Mouse (Mus musculus): ENCODE measurements around the gene Hoxc10. TPM values are rescaled to one million over a fixed set of nuclear protein-coding genes. Genes with fewer than 3 reads are reported as not detected.

Hoxc10 gene
- polyA plus RNA-seq, 1 experiment from 2014 or later = 0.25 TPM

DNA sequence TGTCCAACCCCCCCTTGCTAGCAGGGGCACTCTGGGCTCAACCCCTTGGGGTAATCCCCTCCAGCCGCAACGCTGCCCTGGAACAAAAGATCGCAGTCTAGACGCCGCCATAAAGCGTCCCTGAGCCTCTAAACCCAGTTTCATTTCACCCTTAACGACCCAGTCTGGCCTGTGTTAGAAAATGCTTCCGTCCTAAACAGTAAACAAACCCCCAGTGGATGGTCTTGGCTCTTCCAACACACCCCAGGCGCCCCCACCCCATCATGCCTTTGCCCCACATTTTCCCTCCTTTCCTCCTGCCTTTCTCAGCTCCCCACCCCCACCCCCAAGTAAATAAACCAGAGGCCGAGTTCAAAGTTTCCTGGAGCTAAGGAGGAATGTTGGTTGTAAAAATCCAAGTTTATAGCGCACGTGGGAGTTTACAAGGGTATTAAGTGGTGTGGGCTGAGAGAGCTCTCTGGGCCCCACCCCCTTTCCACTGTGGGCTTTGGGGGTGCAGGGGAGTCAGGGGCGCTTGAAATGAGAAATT is 6.9 kb upstream of the Hoxc10 start:
- peaks cover 96% of the 10 kb centered on the region for H3K27me3 ChIP-seq (replicated peaks; ENCODE audit: control insufficient read depth, insufficient read depth, low read length)
- peak overlapping the region; percentile 8 for H3K4me3 ChIP-seq (ENCODE audit: low read depth, low read length)
- 1% methylated on average over 13 of the region's 13 CpGs for WGBS
- no peak for TF ChIP-seq CTCF (IDR thresholded peaks at IDR 0.05; ENCODE audit: low read depth)
- no peaks in the 10 kb centered on the region for H3K36me3 ChIP-seq (ENCODE audit: control insufficient read depth, insufficient read depth)
- no peaks in the 10 kb centered on the region for H3K4me1 ChIP-seq (replicated peaks; ENCODE audit: control insufficient read depth, insufficient read depth, low read length)
- H3K9ac ChIP-seq (ENCODE audit: low read depth, low read length) = no peak overlapping the region
- H3K27ac ChIP-seq (ENCODE audit: low read depth, low read length) = no peak overlapping the region
- peak overlapping the region; percentile 46; the same call in 1 of the 2 replicates for H3K4me2 ChIP-seq (replicated peaks; ENCODE audit: low read depth)
- ATAC-seq = peak; percentile 63; the same call in 1 of the 2 replicates
- no peaks in the 10 kb centered on the region for H3K9me3 ChIP-seq (ENCODE audit: control insufficient read depth)

DNA sequence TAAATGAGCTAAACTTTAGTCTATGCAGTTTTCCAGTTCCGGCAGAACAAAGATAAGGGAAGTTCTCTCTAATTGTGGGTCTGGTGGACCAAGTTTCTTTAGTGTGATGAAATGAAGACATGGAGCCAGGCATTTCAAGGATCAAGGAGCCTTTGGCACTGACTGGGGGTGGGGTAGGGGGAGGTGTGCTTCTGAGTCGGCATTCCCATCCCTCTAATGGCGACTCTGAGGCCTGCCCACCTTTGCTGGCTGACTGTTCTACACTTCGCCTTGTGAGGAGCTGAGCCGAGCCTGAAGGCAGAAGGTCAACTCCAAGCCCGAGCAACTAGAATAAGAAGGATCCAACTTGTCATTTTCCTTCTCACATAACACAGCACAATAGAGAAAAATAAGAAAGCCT is 4.9 kb upstream of the Hoxc10 start:
- 5% methylated on average over 6 of the region's 6 CpGs for WGBS

DNA sequence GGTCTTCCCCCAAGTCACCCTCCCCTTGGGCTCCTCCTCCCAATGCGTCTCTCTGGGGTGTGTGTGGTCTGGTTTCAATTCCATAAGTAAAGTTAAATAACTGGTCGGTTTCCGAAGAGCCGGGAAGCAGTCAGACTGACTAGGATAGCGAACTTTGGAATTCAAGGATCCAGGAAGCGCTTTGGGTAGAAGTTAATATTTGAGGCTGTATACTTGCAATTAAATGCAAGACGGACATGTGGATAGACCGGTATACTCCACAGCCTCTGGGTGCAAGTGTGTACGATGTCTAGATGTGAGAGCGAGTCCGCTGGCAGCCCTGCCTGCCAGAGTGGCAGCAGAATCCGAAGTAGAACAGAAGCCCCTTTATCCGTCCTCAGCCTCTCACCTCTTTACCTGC is 4.1 kb upstream of the Hoxc10 start:
- no peak for ATAC-seq
- Histone ChIP-seq H3K27me3 (replicated peaks; ENCODE audit: control insufficient read depth, insufficient read depth, low read length) (peaks cover 96% of the 10 kb centered on the region), H3K4me2 (replicated peaks; ENCODE audit: low read depth) (no peak overlapping the region), H3K36me3 (ENCODE audit: control insufficient read depth, insufficient read depth) (no peaks in the 10 kb centered on the region), H3K27ac (ENCODE audit: low read depth, low read length) (no peak overlapping the region), H3K9me3 (ENCODE audit: control insufficient read depth) (no peaks in the 10 kb centered on the region), H3K4me3 (ENCODE audit: low read depth, low read length) (peak overlapping the region; percentile 1; the same call in 1 of the 2 replicates), H3K9ac (ENCODE audit: low read depth, low read length) (no peak overlapping the region), H3K4me1 (replicated peaks; ENCODE audit: control insufficient read depth, insufficient read depth, low read length) (no peaks in the 10 kb centered on the region)
- WGBS = 4% methylated on average over 13 of the region's 13 CpGs
- no peak for TF ChIP-seq CTCF (IDR thresholded peaks at IDR 0.05; ENCODE audit: low read depth)

More for the DNA sequence above, 4.9 kb upstream of the Hoxc10 start:
- no peak overlapping the region for H3K4me3 ChIP-seq (ENCODE audit: low read depth, low read length)
- H3K4me2 ChIP-seq (replicated peaks; ENCODE audit: low read depth) = no peak overlapping the region
- TF ChIP-seq CTCF (IDR thresholded peaks at IDR 0.05; ENCODE audit: low read depth) = no peak
- no peaks in the 10 kb centered on the region for H3K36me3 ChIP-seq (ENCODE audit: control insufficient read depth, insufficient read depth)
- no peaks in the 10 kb centered on the region for H3K9me3 ChIP-seq (ENCODE audit: control insufficient read depth)
- no peak overlapping the region for H3K27ac ChIP-seq (ENCODE audit: low read depth, low read length)
- peaks cover 96% of the 10 kb centered on the region for H3K27me3 ChIP-seq (replicated peaks; ENCODE audit: control insufficient read depth, insufficient read depth, low read length)
- H3K4me1 ChIP-seq (replicated peaks; ENCODE audit: control insufficient read depth, insufficient read depth, low read length) = no peaks in the 10 kb centered on the region
- no peak for ATAC-seq
- no peak overlapping the region for H3K9ac ChIP-seq (ENCODE audit: low read depth, low read length)

DNA sequence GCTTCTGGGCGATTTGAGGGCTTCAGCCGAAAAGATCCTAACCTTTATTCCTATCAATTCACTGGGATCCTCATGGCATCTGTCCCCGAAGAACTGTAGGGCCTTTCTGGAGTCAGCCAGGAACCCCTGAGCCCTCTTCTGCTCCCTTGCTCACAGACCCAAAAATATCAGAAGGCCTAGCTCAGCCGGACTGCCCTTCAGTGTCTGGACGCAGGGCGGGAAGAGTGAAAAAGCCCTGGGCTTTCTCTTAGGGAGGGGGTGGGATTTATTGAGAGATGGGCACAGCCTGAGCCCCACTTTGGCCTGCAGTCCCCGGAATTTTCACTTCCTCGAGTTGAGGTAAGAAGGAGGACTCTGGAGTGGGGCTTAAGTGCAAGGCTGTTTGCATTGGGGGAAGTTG is 3.3 kb upstream of the Hoxc10 start:
- Histone ChIP-seq H3K27me3 (replicated peaks; ENCODE audit: control insufficient read depth, insufficient read depth, low read length) (peaks cover 95% of the 10 kb centered on the region), H3K4me1 (replicated peaks; ENCODE audit: control insufficient read depth, insufficient read depth, low read length) (no peaks in the 10 kb centered on the region), H3K9me3 (ENCODE audit: control insufficient read depth) (no peaks in the 10 kb centered on the region), H3K36me3 (ENCODE audit: control insufficient read depth, insufficient read depth) (no peaks in the 10 kb centered on the region), H3K9ac (ENCODE audit: low read depth, low read length) (no peak overlapping the region), H3K4me2 (replicated peaks; ENCODE audit: low read depth) (peak overlapping the region; percentile 41; the same call in 1 of the 2 replicates), H3K27ac (ENCODE audit: low read depth, low read length) (no peak overlapping the region), H3K4me3 (ENCODE audit: low read depth, low read length) (no peak overlapping the region)
- no peak for TF ChIP-seq CTCF (IDR thresholded peaks at IDR 0.05; ENCODE audit: low read depth)
- no peak for ATAC-seq
- WGBS = 5% methylated on average over 8 of the region's 8 CpGs

DNA sequence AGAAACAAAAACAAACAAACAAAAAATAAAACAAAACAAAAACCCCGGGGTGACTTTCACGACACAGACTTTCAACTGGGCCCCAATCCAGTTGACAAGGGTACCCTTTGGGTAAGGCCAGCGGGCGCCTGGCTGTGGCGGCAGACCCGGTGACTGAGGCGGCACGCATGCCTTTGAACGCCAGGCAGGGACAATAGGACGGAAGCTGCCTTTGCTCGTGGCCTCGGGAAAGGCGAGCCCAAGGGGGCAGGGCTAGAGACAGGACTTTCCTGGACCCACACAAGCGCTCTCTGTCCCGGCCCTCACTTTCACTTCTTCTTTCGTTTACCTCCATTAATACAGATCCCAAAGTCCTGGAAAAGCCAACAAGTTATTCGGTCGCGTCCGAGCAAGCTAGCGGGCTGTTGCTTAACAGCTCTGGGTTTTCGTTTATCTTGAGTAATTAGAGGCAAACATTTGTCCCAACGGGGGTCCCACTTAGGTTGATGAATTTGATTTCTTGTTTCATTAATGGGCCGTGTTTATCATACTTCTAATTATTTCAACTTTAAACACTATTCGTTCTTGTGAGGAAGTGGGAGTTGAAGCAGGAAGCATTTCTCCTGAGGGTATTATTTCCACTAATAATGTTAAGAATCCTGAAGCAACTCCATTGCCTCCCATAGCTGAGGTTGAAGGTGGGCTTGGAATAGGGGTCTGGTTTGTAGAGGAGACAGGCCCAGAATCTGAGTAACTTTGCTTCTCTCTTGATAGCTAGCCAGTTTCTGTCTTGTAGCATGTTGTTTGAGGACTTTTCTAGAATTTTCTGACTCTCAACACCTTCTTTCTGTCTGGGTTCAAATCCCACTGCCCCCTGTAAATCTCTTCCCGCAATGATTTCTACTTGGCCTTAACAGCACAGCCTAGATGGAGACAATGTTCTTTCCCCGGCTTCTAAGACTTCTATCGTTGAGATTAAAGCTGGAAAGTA is 2.6 kb upstream of the Hoxc10 start:
- no peak overlapping the region for H3K9ac ChIP-seq (ENCODE audit: low read depth, low read length)
- H3K27ac ChIP-seq (ENCODE audit: low read depth, low read length) = no peak overlapping the region
- peak overlapping the region; percentile 41 for H3K4me2 ChIP-seq (replicated peaks; ENCODE audit: low read depth)
- H3K36me3 ChIP-seq (ENCODE audit: control insufficient read depth, insufficient read depth) = no peaks in the 10 kb centered on the region
- TF ChIP-seq CTCF (IDR thresholded peaks at IDR 0.05; ENCODE audit: low read depth) = no peak
- H3K9me3 ChIP-seq (ENCODE audit: control insufficient read depth) = no peaks in the 10 kb centered on the region
- no peak for ATAC-seq
- no peaks in the 10 kb centered on the region for H3K4me1 ChIP-seq (replicated peaks; ENCODE audit: control insufficient read depth, insufficient read depth, low read length)
- peaks cover 95% of the 10 kb centered on the region for H3K27me3 ChIP-seq (replicated peaks; ENCODE audit: control insufficient read depth, insufficient read depth, low read length)
- WGBS = 2% methylated on average over 28 of the region's 28 CpGs
- H3K4me3 ChIP-seq (ENCODE audit: low read depth, low read length) = peak overlapping the region; percentile 11; the same call in 1 of the 2 replicates

All from intestine, postnatal 0 days (tissue).